Mouse (Mus musculus): ENCODE results near the gene Ulk3.

DNA sequence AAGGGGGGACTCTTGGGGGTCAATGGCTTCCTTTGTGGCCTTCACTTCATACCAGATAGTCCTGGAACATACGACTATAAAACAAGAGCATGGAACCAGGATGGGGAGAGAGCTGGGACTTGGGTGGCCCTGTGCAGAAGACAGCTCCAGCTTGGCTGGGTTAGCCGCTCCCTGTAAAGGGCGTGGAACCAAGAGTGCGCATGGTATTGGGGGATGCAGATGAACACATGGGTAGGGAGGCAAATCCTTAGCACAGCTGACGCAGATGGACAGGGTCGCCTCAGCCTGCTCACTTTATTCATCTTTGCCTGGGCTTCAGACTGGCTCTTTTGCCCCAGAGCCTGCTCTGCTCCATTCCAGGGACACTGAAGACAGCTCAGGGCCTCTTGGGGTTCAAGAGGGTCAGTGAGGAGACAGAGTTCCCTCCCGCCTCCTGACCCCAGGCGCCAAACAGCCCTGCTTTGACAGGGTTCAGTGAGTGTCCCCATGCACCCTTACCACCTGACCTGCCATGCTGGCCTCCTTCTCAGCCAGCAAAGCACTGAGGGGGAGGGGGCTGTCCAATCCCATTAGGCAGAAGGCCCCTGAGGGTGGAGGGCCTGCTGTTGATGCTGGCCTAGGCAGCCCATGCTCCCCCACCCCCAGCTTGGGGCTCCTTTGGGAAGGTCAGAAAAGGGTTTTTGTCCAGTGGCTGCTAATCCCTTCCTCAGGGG, 9.8 kb downstream of the Ulk3 start:
- TF ChIP-seq POLR2A (IDR thresholded peaks at IDR 0.05; ENCODE audit: borderline replicate concordance, extremely low read depth, low read depth, low read length) (no peak), CTCF (IDR thresholded peaks at IDR 0.05; ENCODE audit: insufficient read depth, low read length) (no peak)
